Mouse (Mus musculus): Measurements from ENCODE around the gene Bmt2.

Bmt2 gene

GRCm38 (mm10) chr6:13617110-13617509, 60.7 kb downstream of the Bmt2 start:
- no peak for DNase-seq (ENCODE audit: low spot score in 2 of 2)

DNA sequence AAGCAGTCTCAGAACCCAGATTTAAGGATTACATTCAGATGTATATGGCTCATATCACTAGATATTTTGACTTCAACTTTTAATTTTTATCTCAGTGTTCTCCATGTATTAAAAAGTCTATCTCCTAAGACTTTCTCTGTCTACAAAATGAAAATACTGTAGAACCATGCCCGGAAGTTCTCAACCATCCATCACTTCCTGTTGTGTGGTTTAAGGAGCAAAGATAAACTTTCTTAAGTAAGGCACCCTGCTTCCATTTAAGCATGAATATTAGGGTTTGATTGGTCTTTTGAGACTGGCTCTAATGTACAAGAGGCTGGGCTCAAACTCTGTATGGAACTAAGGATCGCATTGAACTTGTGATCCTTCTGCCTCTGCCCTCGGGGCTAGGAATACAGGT, 63.2 kb downstream of the Bmt2 start:
- no peak for DNase-seq (ENCODE audit: low spot score in 2 of 2)

DNA sequence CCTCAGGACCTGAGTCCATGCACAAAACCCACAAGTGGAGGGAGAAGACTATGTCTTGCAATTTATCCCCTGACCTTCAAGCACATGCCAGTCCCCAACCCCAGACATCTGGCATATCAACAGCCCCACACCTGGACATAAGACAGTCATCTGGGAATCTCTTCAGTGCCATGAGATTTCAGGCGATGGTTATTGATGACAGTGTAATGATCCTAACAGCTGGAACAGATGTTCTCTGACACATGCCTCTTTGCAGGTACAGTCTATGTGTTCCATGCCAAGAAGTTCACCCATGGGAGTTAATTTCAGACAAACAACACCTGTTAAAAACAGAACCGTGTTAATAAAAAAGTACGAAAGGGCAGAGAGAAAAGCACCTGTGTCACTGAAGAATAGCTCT, 64.1 kb downstream of the Bmt2 start:
- no peak for DNase-seq (ENCODE audit: low spot score in 2 of 2)

- no peak for DNase-seq (ENCODE audit: low spot score in 2 of 2)
These were observed 66.9 kb downstream of the Bmt2 start for GRCm38 (mm10) chr6:13610869-13611268.

GRCm38 (mm10) chr6:13609353-13610140, 68.2 kb downstream of the Bmt2 start:
- no peak for DNase-seq (ENCODE audit: low spot score in 2 of 2)

GRCm38 (mm10) chr6:13607621-13608493, 69.9 kb downstream of the Bmt2 start, which contains the start of gene Tmem168:
Gene Tmem168 (minus strand): TSS chr6:13608100.
- DNase-seq (ENCODE audit: low spot score in 2 of 2): peak; percentile 80 to 94

DNA sequence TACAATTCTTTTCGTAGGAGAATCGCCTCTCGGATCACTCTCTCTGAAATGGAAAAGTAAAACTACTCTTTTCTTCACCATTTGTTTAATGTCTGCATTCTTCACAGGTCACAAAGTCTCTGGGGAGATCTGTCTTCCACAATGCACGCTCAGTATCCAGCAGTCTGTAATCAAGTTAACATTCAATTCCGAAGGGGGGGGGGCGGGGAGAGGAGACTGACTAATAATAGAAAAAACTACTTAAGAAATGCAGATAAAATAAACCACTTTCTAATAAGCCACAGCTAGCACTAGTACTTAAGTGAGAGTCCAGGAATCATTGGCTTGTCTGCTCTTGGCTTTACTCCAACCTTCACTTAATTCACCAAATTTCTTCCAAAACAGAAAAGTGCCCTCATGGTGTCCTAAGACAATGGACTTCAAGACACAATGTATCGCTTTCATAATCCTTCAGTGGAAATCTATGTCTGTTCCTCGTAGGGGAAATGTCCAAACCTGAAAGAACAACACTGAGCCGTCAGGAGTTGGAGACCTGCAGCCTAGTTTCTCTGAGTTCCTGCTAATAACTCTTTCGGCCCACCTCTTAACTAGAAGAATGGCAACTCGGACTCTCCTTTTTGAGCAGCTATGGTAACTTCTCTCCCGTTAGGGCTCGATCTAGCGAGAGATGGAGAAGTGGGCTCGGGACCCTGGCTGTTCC, 70.7 kb downstream of the Bmt2 start:
- DNase-seq (ENCODE audit: low spot score in 2 of 2): no peak

GRCm38 (mm10) chr6:13606394-13606793, 71.4 kb downstream of the Bmt2 start:
- DNase-seq (ENCODE audit: low spot score in 2 of 2): no peak

DNA sequence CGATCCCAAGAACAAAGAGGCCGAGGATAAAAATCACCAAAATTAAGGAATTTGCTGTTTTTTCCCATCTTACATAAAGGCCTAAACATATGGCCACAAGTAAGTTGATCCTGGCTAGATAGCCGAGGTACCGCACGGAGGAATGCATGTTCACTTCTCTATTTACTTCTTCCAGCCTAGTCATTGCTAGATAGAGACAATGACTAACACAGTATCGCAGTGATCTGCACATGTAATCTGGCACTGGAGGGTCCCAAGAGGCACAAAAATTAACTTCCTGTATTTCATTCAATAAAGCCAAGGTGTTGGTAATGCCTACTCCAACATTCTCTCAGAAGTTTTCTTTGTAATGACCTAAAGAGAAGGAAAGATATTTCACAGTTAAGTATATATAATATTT, 74.6 kb downstream of the Bmt2 start:
- no peak for DNase-seq (ENCODE audit: low spot score in 2 of 2)

- peak in 1 of 2 experiments; percentile 25 for DNase-seq (ENCODE audit: low spot score in 2 of 2)
These were observed 76.2 kb downstream of the Bmt2 start for GRCm38 (mm10) chr6:13601587-13601986.

GRCm38 (mm10) chr6:13598239-13598923, 79.4 kb downstream of the Bmt2 start:
- DNase-seq (ENCODE audit: low spot score in 2 of 2): no peak

DNA sequence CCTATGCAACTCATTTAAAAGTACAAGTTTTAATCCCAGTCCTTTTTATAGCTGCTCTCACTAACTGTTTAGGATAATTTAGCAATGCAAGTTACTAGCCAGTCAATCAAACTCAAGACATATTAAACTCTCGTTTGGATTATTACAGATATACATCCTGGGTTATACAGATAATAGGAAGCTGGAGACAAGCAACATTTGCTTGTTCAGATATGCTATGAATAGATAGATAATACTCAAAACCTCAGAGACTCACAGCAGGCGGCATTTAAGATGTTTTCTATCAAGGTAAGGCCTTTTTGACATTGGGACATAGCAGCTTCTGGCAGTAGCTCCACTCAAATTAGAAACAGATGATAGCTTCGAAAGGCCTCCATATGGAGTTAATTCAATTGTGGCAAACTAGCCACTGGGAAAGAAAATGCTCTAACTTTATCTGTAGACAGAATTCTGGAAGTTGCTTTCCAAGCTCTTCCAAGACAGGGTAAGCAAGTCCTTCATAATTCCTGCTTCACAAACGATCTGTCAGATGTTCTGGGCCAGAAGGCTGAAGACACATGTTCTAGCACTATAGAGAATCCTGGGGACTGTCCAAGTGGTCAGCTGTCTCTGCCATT, 84.9 kb downstream of the Bmt2 start:
- DNase-seq (ENCODE audit: low spot score in 2 of 2): no peak

GRCm38 (mm10) chr6:13586560-13586959, 91.2 kb downstream of the Bmt2 start:
- DNase-seq (ENCODE audit: low spot score in 2 of 2): no peak

DNA sequence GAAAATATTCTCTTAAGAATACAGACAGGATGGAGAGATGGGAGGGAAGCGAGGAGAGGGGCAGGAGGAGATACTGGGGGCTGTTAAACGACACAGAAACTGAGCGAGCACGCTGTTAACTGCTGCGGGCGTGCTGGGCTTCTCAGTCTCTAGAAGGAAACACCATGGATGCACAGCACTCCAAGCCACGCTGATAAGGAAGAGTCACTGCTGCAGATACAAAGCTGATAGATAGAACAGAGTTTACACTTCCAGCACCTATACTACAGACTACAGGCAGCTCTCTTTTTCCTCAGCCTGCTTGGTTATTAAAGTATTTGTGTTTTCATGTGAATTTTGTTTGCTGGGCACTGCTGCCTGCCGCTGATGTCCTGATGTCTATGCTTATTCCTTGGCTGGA, 91.6 kb downstream of the Bmt2 start:
- DNase-seq (ENCODE audit: low spot score in 2 of 2): no peak

- DNase-seq (ENCODE audit: low spot score in 2 of 2): no peak
These were observed 93.0 kb downstream of the Bmt2 start for GRCm38 (mm10) chr6:13584788-13585187.

- no peak for DNase-seq (ENCODE audit: low spot score in 2 of 2)
These were observed 95.7 kb downstream of the Bmt2 start for GRCm38 (mm10) chr6:13582075-13582474.

All from frontal cortex, postnatal 10 days (tissue).